Mouse (Mus musculus) liver, embryonic 12.5 days (tissue): ENCODE results near the gene Ppp2r3a. TPM values are rescaled to one million over a fixed set of nuclear protein-coding genes. Genes with fewer than 3 reads are reported as not detected.

Experiments used
- ATAC-seq: fragments of 200-750 bp; cut with Nextera tagmentation; 2 replicates; pipeline ENCODE4 v1.8.0; 2017; ENCODE audit warnings: moderate number of reproducible peaks, mild to moderate bottlenecking, moderate library complexity
- H3K27ac ChIP-seq: fragments of 300-500 bp; sonication (generic); 2 replicates; pipeline ENCODE4 v1.5.1; 2016; ENCODE audit warnings: mild to moderate bottlenecking
- H3K27me3 ChIP-seq: fragments of 300-500 bp; sonication (generic); replicated peaks from 2 replicates; pipeline ENCODE4 v1.6.1; 2016; ENCODE audit warnings: mild to moderate bottlenecking, moderate library complexity
- H3K36me3 ChIP-seq: fragments of 300-500 bp; sonication (generic); 2 replicates; pipeline ENCODE4 v1.6.1; 2016; ENCODE audit warnings: mild to moderate bottlenecking, moderate library complexity
- H3K4me1 ChIP-seq: fragments of 300-500 bp; sonication (generic); 2 replicates; pipeline ENCODE4 v1.6.1; 2016
- H3K4me2 ChIP-seq: fragments of 300-500 bp; sonication (generic); 2 replicates; pipeline ENCODE4 v1.6.1; 2016; ENCODE audit warnings: mild to moderate bottlenecking, moderate library complexity
- H3K4me3 ChIP-seq: fragments of 300-500 bp; sonication (generic); 2 replicates; pipeline ENCODE4 v1.5.1; 2016; ENCODE audit warnings: mild to moderate bottlenecking, moderate library complexity
- H3K9ac ChIP-seq: fragments of 300-500 bp; sonication (generic); 2 replicates; pipeline ENCODE4 v1.6.1; 2016; ENCODE audit warnings: mild to moderate bottlenecking, moderate library complexity
- H3K9me3 ChIP-seq: fragments of 300-500 bp; sonication (generic); replicated peaks from 2 replicates; pipeline ENCODE4 v1.6.1; 2016; ENCODE audit warnings: mild to moderate bottlenecking, moderate library complexity
- WGBS: fragments of 180-500 bp; shearing (Covaris S2); methylation state at CpG from one replicate; pipeline ENCODE4 v1.1.7; 2016; ENCODE audit not compliant: insufficient replicate concordance; 5-methylcytosine and 5-hydroxymethylcytosine counted together
- polyA plus RNA-seq: library from polyadenylated mRNA; unstranded; fragments of >200 nt; fragmentation: Nextera tagmentation; extraction: Ambion mirVana; gene quantifications from 2 replicates; pipeline ENCODE4 v1.2.1, GENCODE M21; 2016

The Ppp2r3a gene
- polyA plus RNA-seq, 1 experiment from 2014 or later, result 4.0 TPM

DNA sequence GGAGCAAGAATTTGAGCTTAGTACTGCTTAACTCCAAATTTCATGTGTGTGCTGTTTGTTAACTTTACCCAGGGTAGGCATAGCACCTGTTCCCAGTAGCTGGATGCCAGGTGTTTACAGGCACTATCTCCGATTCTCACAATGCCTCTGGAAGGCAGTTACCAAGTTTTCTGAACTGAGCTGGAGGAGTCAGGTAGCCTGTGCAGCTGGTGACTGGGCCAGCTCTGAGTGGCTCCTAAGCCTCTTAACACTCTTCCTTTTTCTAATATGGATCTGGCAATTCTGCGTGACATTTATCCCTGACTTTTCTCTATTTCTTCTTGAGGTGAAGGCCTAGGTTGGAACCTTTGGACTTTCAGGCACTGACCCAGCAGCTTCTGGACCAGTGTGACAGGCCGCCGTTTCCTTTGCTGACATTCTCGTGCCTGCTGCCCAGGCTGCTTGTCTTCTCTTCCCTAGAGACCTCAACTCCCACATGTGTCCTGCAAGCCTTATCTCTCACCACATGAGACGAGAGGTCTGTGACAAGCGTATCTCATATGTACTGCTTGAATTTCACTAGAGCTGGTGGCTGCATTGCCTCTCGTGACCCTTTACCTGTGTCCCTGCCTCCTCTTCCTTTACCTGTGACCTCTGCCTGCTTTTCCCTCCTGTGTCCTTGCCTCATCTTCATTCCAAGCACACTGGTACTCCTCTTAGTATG lies 137.3 kb downstream of the Ppp2r3a start:
- H3K4me3 ChIP-seq, result no peak overlapping the region
- 31% methylated on average over 8 of the region's 8 CpGs for WGBS
- no peaks in the 10 kb centered on the region for H3K27me3 ChIP-seq
- H3K9ac ChIP-seq, result 0 out of 2 replicates have a peak overlapping the region, but pooled peaks have one; percentile 12
- no peaks in the 10 kb centered on the region for H3K9me3 ChIP-seq
- ATAC-seq, result peak; percentile 86
- peak overlapping the region; percentile 30 for H3K4me2 ChIP-seq
- H3K27ac ChIP-seq, result no peak overlapping the region
- H3K36me3 ChIP-seq, result peaks cover 3% of the 10 kb centered on the region; the same call in 1 of the 2 replicates
- H3K4me1 ChIP-seq, result peaks cover 17% of the 10 kb centered on the region

DNA sequence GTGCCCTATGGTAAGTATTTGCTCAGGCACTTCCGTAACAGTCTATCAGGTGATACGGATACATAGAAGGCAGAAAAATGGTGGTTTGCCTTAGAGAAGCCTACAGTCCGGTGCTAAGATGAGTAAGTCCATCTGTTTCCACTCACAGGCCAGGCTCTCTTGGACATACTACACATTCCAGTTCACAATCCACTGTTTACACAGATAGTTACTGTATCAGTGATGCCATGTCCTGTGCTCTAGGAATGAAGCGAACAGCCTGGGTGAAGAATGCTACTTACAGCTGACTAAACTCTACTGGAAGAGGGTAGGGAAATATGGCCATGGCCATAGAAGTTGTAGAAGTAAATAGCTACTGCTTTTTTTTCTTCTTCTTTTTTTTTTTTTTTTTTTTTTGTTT lies 138.3 kb downstream of the Ppp2r3a start:
- H3K27me3 ChIP-seq, result no peaks in the 10 kb centered on the region
- H3K4me2 ChIP-seq, result no peak overlapping the region
- no peak overlapping the region for H3K27ac ChIP-seq
- no peak overlapping the region for H3K9ac ChIP-seq
- ATAC-seq, result no peak
- H3K36me3 ChIP-seq, result peaks cover 3% of the 10 kb centered on the region; the same call in 1 of the 2 replicates
- H3K9me3 ChIP-seq, result no peaks in the 10 kb centered on the region
- H3K4me3 ChIP-seq, result no peak overlapping the region
- WGBS, result 84% methylated on average over 4 of the region's 4 CpGs
- peaks cover 17% of the 10 kb centered on the region for H3K4me1 ChIP-seq

DNA sequence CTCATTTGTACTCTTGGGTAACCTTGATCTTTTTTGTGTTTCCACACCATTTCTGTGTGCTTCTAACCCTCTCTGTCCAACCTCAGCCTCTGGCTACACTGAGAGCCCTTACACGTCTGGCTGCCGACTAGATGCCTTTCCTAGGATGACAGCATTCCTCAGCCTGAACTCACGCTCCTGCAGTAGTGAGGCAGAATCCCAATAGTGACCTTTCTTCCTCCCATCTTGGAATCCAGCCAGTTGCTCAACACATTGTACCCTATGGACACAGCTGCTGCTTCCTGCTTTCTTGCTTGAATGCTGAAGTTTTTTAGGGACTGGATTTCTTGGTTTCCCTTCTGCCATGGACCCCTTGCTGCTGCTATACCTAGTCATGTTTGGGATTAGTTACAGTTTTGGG lies 141.6 kb downstream of the Ppp2r3a start:
- ATAC-seq, result no peak
- H3K27me3 ChIP-seq, result no peaks in the 10 kb centered on the region
- H3K4me1 ChIP-seq, result peaks cover 14% of the 10 kb centered on the region
- no peak overlapping the region for H3K9ac ChIP-seq
- peaks cover 18% of the 10 kb centered on the region for H3K36me3 ChIP-seq
- no peak overlapping the region for H3K27ac ChIP-seq
- no peak overlapping the region for H3K4me3 ChIP-seq
- no peaks in the 10 kb centered on the region for H3K9me3 ChIP-seq
- H3K4me2 ChIP-seq, result no peak overlapping the region
- 64% methylated on average over 3 of the region's 3 CpGs for WGBS

DNA sequence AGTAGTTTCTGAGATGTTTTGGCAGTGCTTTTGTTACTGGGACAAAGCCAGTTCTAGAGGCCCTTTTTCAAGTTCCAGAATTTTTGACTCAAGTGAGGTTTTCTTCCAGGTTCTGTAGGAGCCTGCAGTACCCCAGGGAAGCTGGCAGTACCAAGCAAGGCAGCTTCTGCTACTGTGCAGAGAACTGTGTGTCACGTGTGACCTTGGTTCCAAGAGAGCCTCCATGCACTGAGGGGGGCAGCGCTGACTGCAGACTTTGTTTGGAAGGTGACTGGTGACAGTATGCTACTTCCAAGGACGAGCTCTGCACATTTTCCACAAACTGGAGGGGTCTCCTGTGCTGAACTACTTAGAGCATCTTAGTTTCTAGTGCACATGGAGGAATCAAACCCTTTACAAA lies 144.2 kb downstream of the Ppp2r3a start:
- no peaks in the 10 kb centered on the region for H3K9me3 ChIP-seq
- peaks cover 30% of the 10 kb centered on the region for H3K36me3 ChIP-seq
- no peaks in the 10 kb centered on the region for H3K4me1 ChIP-seq
- H3K27ac ChIP-seq, result no peak overlapping the region
- H3K9ac ChIP-seq, result no peak overlapping the region
- no peak overlapping the region for H3K4me2 ChIP-seq
- 71% methylated on average over 3 of the region's 3 CpGs for WGBS
- H3K4me3 ChIP-seq, result no peak overlapping the region
- ATAC-seq, result no peak
- H3K27me3 ChIP-seq, result no peaks in the 10 kb centered on the region

DNA sequence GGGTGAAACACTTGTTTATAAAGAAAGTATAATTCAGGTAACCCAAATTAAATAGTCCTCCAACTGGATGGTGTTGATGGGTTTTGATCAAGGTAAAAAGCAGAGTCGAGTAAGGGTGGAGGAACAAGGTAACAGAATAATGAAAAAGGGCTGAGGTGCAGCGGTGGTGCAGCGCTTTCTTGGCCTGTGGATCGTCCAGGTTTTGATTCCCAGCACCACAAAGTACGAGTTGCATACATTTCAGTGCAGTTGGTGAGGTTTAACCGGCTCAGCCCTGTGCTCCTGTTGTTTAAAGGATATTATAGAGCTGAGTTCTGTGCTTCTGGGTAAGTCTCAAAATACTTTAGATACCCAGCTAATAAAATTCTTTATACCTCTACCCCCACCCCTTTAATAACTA lies 145.9 kb downstream of the Ppp2r3a start:
- no peak overlapping the region for H3K9ac ChIP-seq
- H3K4me3 ChIP-seq, result no peak overlapping the region
- H3K27ac ChIP-seq, result no peak overlapping the region
- no peaks in the 10 kb centered on the region for H3K4me1 ChIP-seq
- 91% methylated on average over 6 of the region's 6 CpGs for WGBS
- H3K36me3 ChIP-seq, result peaks cover 46% of the 10 kb centered on the region
- no peak overlapping the region for H3K4me2 ChIP-seq
- H3K9me3 ChIP-seq, result no peaks in the 10 kb centered on the region
- H3K27me3 ChIP-seq, result no peaks in the 10 kb centered on the region
- ATAC-seq, result no peak

DNA sequence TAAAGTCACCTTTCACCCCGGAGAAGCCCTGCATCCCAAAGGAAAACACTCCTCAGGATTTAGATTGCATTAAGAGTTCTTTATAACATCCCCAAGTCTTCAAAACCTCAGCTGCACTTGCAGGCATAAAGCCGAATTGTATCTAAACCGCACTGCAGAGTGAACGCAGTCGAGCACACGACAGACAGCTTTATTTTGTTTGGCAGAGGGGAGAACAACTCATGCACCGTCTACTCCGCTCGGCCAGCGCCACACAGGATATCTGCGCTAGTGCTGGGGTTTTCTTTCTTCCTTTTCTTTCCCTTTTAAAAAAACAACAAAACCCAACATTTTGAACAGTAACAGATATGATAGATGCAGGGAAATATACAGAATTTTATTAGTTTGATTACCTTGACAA lies 146.7 kb downstream of the Ppp2r3a start:
- H3K4me2 ChIP-seq, result no peak overlapping the region
- H3K27me3 ChIP-seq, result no peaks in the 10 kb centered on the region
- H3K4me3 ChIP-seq, result no peak overlapping the region
- H3K9ac ChIP-seq, result no peak overlapping the region
- H3K4me1 ChIP-seq, result no peaks in the 10 kb centered on the region
- no peak for ATAC-seq
- H3K27ac ChIP-seq, result no peak overlapping the region
- H3K9me3 ChIP-seq, result no peaks in the 10 kb centered on the region
- WGBS, result 87% methylated on average over 11 of the region's 11 CpGs
- peaks cover 53% of the 10 kb centered on the region for H3K36me3 ChIP-seq

DNA sequence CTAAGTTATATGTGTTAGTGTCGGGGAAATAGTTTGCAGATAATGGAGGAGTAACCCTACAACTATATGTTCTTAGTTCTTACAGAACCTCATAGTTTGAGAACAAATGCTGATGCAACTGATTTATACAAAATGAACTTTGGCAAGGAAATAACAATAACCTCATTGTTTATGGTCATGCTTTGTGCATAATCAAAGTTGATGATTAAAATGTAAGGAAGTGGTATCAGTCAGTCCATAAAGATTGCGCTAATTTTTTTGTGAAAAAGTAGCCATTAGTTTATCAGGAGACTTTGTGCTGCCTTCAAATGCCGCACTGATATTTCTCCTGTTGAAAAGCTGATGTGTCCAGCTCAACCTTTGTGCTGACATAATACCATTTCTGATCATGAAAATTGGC lies 149.3 kb downstream of the Ppp2r3a start:
- Histone ChIP-seq H3K9me3 (no peaks in the 10 kb centered on the region), H3K27ac (no peak overlapping the region), H3K4me2 (no peak overlapping the region), H3K4me1 (peaks cover 23% of the 10 kb centered on the region), H3K36me3 (peaks cover 59% of the 10 kb centered on the region), H3K9ac (no peak overlapping the region), H3K27me3 (no peaks in the 10 kb centered on the region), H3K4me3 (no peak overlapping the region)
- WGBS, result 90% methylated on average over 3 of the region's 3 CpGs
- no peak for ATAC-seq

DNA sequence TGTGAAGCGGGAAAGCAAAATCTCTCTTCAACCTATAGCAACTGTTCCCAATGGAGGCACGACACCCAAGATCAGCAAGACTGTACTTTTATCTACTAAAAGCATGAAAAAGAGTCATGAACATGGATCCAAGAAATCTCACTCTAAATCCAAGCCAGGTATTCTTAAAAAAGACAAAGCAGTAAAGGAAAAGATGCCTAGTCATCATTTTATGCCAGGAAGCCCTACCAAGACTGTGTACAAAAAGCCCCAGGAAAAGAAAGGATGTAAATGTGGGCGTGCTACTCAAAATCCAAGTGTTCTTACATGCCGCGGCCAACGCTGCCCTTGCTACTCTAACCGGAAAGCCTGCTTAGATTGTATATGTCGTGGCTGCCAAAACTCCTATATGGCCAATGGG lies 150.0 kb downstream of the Ppp2r3a start:
- H3K9me3 ChIP-seq, result no peaks in the 10 kb centered on the region
- no peak overlapping the region for H3K4me3 ChIP-seq
- H3K4me2 ChIP-seq, result no peak overlapping the region
- no peak overlapping the region for H3K27ac ChIP-seq
- ATAC-seq, result no peak
- 88% methylated on average over 8 of the region's 8 CpGs for WGBS
- H3K9ac ChIP-seq, result no peak overlapping the region
- H3K27me3 ChIP-seq, result no peaks in the 10 kb centered on the region
- peaks cover 23% of the 10 kb centered on the region for H3K4me1 ChIP-seq
- peaks cover 59% of the 10 kb centered on the region for H3K36me3 ChIP-seq

DNA sequence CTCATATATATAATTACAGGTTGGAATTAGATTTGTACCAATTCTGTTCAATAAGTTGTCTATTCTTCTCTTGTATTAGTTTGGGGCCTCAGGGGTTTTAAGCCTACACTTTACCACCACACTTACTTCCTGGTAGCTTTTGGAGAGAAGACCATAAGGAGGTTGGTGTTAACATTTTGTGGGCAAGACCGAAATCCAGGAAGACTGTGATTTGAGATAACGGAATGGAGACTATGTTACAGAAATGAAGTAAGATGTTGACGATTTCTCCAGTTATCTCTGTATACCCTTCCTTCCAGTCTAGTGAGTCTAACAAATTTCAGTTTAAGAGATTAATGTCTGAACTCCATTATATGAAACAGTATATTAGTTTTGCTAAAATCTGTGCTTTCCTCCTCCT lies 151.4 kb downstream of the Ppp2r3a start:
- H3K4me1 ChIP-seq, result peaks cover 23% of the 10 kb centered on the region
- H3K27me3 ChIP-seq, result no peaks in the 10 kb centered on the region
- 32% methylated on average over 3 of the region's 3 CpGs for WGBS
- no peak overlapping the region for H3K9ac ChIP-seq
- no peak for ATAC-seq
- peaks cover 59% of the 10 kb centered on the region for H3K36me3 ChIP-seq
- no peaks in the 10 kb centered on the region for H3K9me3 ChIP-seq
- H3K27ac ChIP-seq, result no peak overlapping the region
- H3K4me2 ChIP-seq, result no peak overlapping the region
- H3K4me3 ChIP-seq, result no peak overlapping the region

DNA sequence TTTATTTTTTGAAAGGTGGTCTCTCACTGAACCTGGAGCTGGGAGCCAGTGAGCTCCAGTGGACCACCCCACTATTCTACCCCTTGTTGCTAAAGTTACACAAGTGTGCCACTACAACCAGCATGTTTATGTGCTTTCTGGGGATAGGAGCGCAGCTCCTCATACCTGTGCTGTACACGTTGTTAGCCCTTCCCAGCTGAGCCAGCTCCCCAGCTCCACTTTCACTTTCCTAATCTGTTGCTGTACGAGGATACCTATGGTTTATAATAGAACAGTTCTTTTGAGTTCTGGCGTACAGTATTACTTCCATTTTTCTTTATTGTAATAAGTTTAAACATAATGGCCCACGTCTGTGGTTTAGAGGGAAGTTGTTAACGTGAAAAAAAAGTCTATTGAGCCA lies 152.2 kb downstream of the Ppp2r3a start:
- H3K9ac ChIP-seq, result no peak overlapping the region
- H3K9me3 ChIP-seq, result no peaks in the 10 kb centered on the region
- no peak overlapping the region for H3K27ac ChIP-seq
- WGBS, result 63% methylated on average over 6 of the region's 6 CpGs
- H3K4me2 ChIP-seq, result no peak overlapping the region
- H3K27me3 ChIP-seq, result no peaks in the 10 kb centered on the region
- H3K4me1 ChIP-seq, result peaks cover 23% of the 10 kb centered on the region
- ATAC-seq, result no peak
- H3K4me3 ChIP-seq, result no peak overlapping the region
- peaks cover 53% of the 10 kb centered on the region for H3K36me3 ChIP-seq

DNA sequence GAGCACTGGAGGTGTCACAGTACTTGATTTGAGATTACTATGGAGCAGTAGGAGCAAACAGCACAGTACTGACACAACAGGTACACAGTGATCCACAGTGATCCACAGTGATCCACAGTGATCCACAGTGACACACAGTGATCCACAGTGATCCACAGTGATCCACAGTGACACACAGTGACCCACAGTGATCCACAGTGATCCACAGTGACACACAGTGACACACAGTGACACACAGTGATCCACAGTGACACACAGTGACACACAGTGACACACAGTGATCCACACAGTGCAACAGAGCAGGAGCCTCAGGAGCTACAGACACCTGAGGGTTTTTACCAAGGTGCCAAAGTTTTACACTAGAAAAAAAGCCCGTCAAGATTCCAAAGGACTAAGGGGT lies 154.1 kb downstream of the Ppp2r3a start:
- H3K27ac ChIP-seq, result no peak overlapping the region
- H3K27me3 ChIP-seq, result no peaks in the 10 kb centered on the region
- no peak overlapping the region for H3K4me3 ChIP-seq
- H3K36me3 ChIP-seq, result peaks cover 49% of the 10 kb centered on the region
- H3K9ac ChIP-seq, result no peak overlapping the region
- H3K4me2 ChIP-seq, result no peak overlapping the region
- peak; percentile 30; the same call in 1 of the 2 replicates for ATAC-seq
- 84% methylated on average over 1 of the region's 1 CpGs for WGBS
- H3K4me1 ChIP-seq, result peaks cover 23% of the 10 kb centered on the region
- H3K9me3 ChIP-seq, result 0 out of 2 replicates have a peak, but pooled peaks cover 1% of the 10 kb centered on the region

DNA sequence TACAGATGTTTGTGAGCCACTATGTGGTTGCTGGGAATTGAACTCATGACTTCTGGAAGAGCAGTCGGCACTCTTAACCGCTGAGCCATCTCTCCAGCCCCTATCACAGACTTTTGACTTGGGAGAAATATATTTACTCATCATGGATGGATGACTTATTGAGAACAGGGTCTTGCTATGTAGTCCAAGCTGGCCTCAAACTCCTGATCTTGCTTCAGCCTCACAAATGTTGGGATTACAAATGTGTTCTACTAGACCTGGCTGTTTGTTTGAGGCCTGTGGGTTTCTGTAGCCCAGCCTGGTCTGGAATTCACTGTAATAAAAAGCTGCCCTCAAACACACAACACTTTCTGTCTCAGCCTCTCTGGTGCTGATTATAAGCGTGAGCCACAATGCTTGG lies 155.1 kb downstream of the Ppp2r3a start:
- WGBS, result 92% methylated on average over 3 of the region's 3 CpGs

DNA sequence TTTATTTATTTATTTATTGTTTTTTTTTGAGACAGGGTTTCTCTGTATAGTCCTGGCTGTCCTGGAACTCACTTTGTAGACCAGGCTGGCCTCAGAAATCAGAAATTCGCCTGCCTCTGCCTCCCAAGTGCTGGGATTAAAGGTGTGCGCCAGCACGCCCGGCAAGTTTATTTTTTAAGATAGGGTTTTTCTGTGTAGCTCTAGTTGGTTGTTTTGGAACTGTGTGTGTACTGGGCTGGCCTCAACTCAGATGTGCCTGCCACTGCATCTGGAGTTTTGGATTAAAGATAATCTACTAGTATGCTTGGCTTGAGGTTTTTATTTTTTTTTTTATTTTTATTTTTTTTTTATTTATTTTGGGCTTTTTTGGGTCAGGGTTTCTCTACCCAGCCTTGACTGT lies 156.2 kb downstream of the Ppp2r3a start:
- Histone ChIP-seq H3K9ac (no peak overlapping the region), H3K4me3 (no peak overlapping the region), H3K4me2 (no peak overlapping the region), H3K27me3 (no peaks in the 10 kb centered on the region), H3K27ac (no peak overlapping the region), H3K36me3 (peaks cover 34% of the 10 kb centered on the region), H3K9me3 (0 out of 2 replicates have a peak, but pooled peaks cover 5% of the 10 kb centered on the region), H3K4me1 (peaks cover 23% of the 10 kb centered on the region)
- WGBS, result 92% methylated on average over 4 of the region's 4 CpGs
- ATAC-seq, result no peak

More for the DNA sequence above, 155.1 kb downstream of the Ppp2r3a start:
- H3K9me3 ChIP-seq, result 0 out of 2 replicates have a peak, but pooled peaks cover 5% of the 10 kb centered on the region
- H3K4me1 ChIP-seq, result peaks cover 23% of the 10 kb centered on the region
- ATAC-seq, result no peak
- H3K9ac ChIP-seq, result no peak overlapping the region
- no peak overlapping the region for H3K27ac ChIP-seq
- H3K27me3 ChIP-seq, result no peaks in the 10 kb centered on the region
- no peak overlapping the region for H3K4me3 ChIP-seq
- no peak overlapping the region for H3K4me2 ChIP-seq
- H3K36me3 ChIP-seq, result peaks cover 44% of the 10 kb centered on the region
